17 mouse cellular contexts compared by ENCODE assay signal in genomic region chr6:28823802-28824201, GRCm38 (mm10). TPM values are rescaled to one million over a fixed set of nuclear protein-coding genes. Genes with fewer than 3 reads are reported as not detected.
DNase-seq lines count a peak whose midpoint lies in the region; ATAC-seq lines count a peak whose summit lies in the region.
"Had no signal": no experiment of that assay in that cellular context is flagged by ENCODE, and none has a peak within 500 bp of the region (broad histone marks: within the 10 kb centered on the region; RNA-seq: fewer than 3 reads in every experiment).

No protein-coding gene starts in this region.

- H3K9ac ChIP-seq in neural tube, embryonic 15.5 days (replicated peaks), result no peak overlapping the region
- H3K9ac ChIP-seq: forebrain, embryonic 13.5 days; midbrain, embryonic 15.5 days; neural tube, embryonic 13.5 days had no signal

- 90% methylated on average over 5 of the region's 5 CpGs for WGBS in neural tube, embryonic 15.5 days

- no peak overlapping the region for H3K4me2 ChIP-seq in neural tube, embryonic 15.5 days
- H3K4me2 ChIP-seq: forebrain, embryonic 13.5 days; midbrain, embryonic 15.5 days; neural tube, embryonic 13.5 days had no signal

- intact Hi-C loops in left cerebral cortex, postnatal 10 days (cut with DNase I), result no loop called here

- no peaks in the 10 kb centered on the region for H3K9me3 ChIP-seq in neural tube, embryonic 15.5 days (replicated peaks)
- H3K9me3 ChIP-seq: forebrain, embryonic 13.5 days; G1E; midbrain, embryonic 15.5 days; neural tube, embryonic 13.5 days had no signal

- H3K4me3 ChIP-seq in neural tube, embryonic 15.5 days (replicated peaks), result no peak overlapping the region
- H3K4me3 ChIP-seq: forebrain, embryonic 13.5 days; midbrain, embryonic 15.5 days; neural tube, embryonic 13.5 days had no signal

- no peak for ATAC-seq in neural tube, embryonic 15.5 days (ENCODE audit: low FRiP score)
- ATAC-seq: forebrain, embryonic 13.5 days; midbrain, embryonic 15.5 days had no signal

- peaks cover 7% of the 10 kb centered on the region; the same call in 1 of the 2 replicates for H3K36me3 ChIP-seq in neural tube, embryonic 15.5 days

- peaks cover 89% of the 10 kb centered on the region for H3K4me1 ChIP-seq in neural tube, embryonic 15.5 days

- H3K27me3 ChIP-seq in neural tube, embryonic 15.5 days (replicated peaks), result no peaks in the 10 kb centered on the region
- H3K27me3 ChIP-seq: forebrain, embryonic 13.5 days; midbrain, embryonic 15.5 days; neural tube, embryonic 13.5 days had no signal

- peak; percentile 83 for DNase-seq in adrenal gland, adult 2 months
- no peak for DNase-seq in adrenal gland, postnatal 4 days (ENCODE audit: low spot score in 2 of 2)
- DNase-seq in ovary, adult 18-20 months (ENCODE audit: low spot score), result peak; percentile 37
- no peak for DNase-seq in ovary, postnatal 14 days (ENCODE audit: low spot score)
- peak; percentile 79 to 80 for DNase-seq in lung, adult 18-20 months
- no peak for DNase-seq in left cerebral cortex, postnatal 10 days (ENCODE audit: extremely low spot score in 1 of 2, low spot score in 2 of 2)
- DNase-seq in spleen, postnatal 4 days (ENCODE audit: low spot score in 2 of 2), result no peak
- DNase-seq: B cell, adult 2 months; gastrocnemius, postnatal 25 days; heart, postnatal 10 days; layer of hippocampus, postnatal 36 days had no signal

- no peak overlapping the region for H3K27ac ChIP-seq in neural tube, embryonic 15.5 days (replicated peaks)
- H3K27ac ChIP-seq: forebrain, embryonic 13.5 days; kidney, postnatal 0 days; midbrain, embryonic 15.5 days; neural tube, embryonic 13.5 days had no signal

RNA-seq across cellular contexts. Expression of gene Lrrc4, which starts 7.7 kb away (rescaled TPM):
- total RNA-seq in adrenal gland, adult 2 months (2021), result 1 to 10 TPM; 5.6 to 8.1 TPM
- 3.6 and 6.1 TPM in 2 replicates for polyA plus RNA-seq in adrenal gland, adult 2 months (2012; rRNA removed)
- 1 to 10 TPM; 6.4 to 7.0 TPM for total RNA-seq in adrenal gland, postnatal 4 days (2021)
- 10 to 100 TPM; 73.3 to 73.8 TPM for total RNA-seq in left cerebral cortex, postnatal 10 days (2021)
- polyA plus RNA-seq in neural tube, embryonic 15.5 days (2015; fragmentation: Nextera tagmentation; extraction: Ambion mirVana), result 7.2 and 8.5 TPM in 2 replicates
- polyA plus RNA-seq: G1E had no signal

Comparison
In these comparisons a context has a peak if more than half of its experiments do, and no peak if none do; other contexts are left out.
1. DNase-seq: peak in adrenal gland, adult 2 months (single experiment), ovary, adult 18-20 months (single experiment) and lung, adult 18-20 months (2 of 2); none in adrenal gland, postnatal 4 days (0 of 2), ovary, postnatal 14 days (single experiment), left cerebral cortex, postnatal 10 days (0 of 2) and spleen, postnatal 4 days (0 of 2).
2. RNA of gene Lrrc4, which starts 7.7 kb away (total RNA-seq): 73.3 to 73.8 TPM in left cerebral cortex, postnatal 10 days; 5.6 to 8.1 TPM in adrenal gland, adult 2 months and 6.4 to 7.0 TPM in adrenal gland, postnatal 4 days; every median in the first group is over 4 times any median in the second.